Mouse (Mus musculus): ENCODE data around the gene Rnf39. TPM values are rescaled to one million over a fixed set of nuclear protein-coding genes. Genes with fewer than 3 reads are reported as not detected.
A peak's percentile ranks its signal among the peaks of the same experiment; 100 is the strongest.

Rnf39 gene
- total RNA-seq (2021) = 1 to 10 TPM; 4.9 to 5.4 TPM
- long read RNA-seq, transcript Rnf39-201 (4 exons, 1,579 nt) = major isoform, 8 of 10 reads
- long read RNA-seq, partial matches to known transcripts = 1 of 10 reads
- long read RNA-seq, other reads (novel, unspliced or antisense) = 1 of 10 reads

DNA sequence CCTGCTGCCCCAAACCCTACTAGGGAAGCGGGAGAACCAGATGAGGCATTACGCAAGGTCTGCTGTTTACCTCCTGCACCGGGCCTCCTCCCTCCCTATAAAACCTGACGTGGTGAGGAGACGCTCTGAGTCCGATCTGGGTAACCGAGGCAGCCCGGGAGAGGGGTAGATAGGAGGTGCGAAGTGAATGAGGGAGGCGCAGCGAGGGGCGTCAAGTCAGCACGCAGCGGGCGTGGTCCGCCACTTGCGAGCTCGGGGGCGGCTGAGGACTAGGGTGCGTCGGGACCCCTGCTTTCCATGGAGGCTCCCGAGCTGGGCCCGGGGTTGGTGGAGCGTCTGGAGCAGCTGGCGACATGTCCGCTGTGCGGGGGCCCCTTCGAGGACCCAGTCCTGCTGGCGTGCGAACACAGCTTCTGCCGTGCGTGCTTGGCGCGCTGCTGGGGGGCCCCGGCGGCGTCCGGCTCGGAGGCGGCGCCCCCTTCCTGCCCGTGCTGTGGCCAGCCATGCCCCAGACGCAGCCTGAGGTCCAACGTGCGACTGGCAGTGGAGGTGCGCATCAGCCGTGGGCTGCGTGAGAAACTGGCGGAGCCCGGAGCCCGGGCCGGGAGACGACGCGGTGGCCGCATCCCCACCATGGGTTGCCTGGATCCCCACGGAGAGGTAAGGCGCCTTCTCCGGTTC is at the start of gene Rnf39:
Rnf39 (plus strand) TSS at position 128 of the 681 bp plus-strand sequence.
- no peak for DNase-seq (ENCODE audit: low spot score in 2 of 2)

DNA sequence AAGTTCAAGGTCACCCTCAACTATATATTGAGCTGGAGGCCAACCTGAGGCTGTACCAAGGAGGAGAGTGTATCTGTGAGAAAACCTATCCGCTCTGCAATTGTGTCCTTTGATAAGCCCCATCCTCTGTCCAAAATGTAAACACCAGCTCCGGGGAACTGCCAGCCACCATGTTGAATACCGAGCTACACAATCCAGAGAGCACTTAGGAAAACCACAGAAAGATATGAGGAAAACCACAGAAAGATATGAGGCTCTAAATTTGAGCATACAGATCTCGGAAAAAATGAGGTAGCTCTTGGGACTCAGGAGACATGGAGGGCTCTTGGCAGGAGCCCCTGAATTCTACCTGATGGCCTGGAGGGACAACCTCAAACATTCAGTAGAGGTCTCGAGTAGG is 49.3 kb upstream of the Rnf39 start:
- no peak for DNase-seq (ENCODE audit: low spot score in 2 of 2)

GRCm38 (mm10) chr17:36896583-36896982 is 46.1 kb upstream of the Rnf39 start:
- DNase-seq (ENCODE audit: low spot score in 2 of 2) = peak; percentile 27 to 43

GRCm38 (mm10) chr17:36897065-36897464 is 45.7 kb upstream of the Rnf39 start:
- DNase-seq (ENCODE audit: low spot score in 2 of 2) = no peak

DNA sequence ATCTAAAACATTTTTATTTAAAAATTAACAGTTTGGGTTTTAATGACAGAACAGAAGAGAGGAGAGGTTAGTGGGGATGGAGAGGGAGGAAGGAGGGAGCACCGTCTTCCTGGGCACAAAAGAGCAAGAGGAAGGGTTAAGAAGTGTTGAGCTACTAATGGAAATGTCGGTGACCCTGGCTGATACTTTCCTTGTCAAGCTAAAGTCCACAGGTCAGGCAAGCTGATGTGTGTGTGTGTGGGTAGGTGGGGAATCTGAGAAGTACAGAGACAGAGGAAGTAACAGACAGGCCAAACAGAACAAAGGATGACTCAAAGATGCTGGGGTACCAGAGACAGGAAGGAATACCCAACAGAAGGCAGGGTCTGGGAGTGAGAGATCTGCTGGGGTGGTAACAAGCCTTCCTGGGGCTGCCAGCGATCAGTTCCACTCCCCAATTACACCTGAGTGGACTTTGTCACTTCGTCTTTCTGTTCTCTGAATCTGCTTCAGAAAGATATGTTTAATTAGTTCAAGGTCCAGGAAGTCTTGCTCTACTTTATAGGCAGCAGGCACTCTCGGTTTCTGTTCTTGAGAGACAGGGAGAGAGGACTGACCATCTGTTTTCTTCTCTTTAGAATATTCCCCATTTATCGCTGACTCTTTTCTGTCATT is 45.0 kb upstream of the Rnf39 start, which contains the start of gene Trim31:
Trim31 (plus strand) TSS at position 567 of the 654 bp plus-strand sequence.
- no peak for DNase-seq (ENCODE audit: low spot score in 2 of 2)

- DNase-seq (ENCODE audit: low spot score in 2 of 2) = no peak
These were observed 43.3 kb upstream of the Rnf39 start for GRCm38 (mm10) chr17:36899376-36899775.

DNA sequence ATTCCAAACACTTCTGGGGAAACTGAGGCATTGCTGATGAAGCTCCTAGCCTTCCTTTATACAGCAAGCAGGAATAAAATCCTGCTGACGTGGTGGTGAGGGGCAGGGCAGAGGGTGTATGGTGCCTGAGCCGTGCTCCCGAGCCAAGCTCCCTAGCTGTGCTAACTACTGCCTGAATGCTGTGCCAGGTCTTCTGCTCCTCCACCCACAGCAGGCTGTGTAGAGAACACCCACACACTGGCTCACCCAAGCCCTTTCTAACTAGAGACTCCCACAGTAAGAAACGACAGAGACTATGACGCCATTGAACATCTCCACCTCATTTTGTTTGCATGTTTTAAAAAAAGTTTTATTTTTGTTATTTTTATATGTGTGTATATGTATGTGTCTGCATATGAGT is 42.7 kb upstream of the Rnf39 start:
- DNase-seq (ENCODE audit: low spot score in 2 of 2) = peak; percentile 10 to 15

- DNase-seq (ENCODE audit: low spot score in 2 of 2) = no peak
These were observed 42.0 kb upstream of the Rnf39 start for GRCm38 (mm10) chr17:36900691-36901090.

GRCm38 (mm10) chr17:36903651-36904050 is 39.1 kb upstream of the Rnf39 start:
- no peak for DNase-seq (ENCODE audit: low spot score in 2 of 2)

- no peak for DNase-seq (ENCODE audit: low spot score in 2 of 2)
These were observed 34.5 kb upstream of the Rnf39 start for GRCm38 (mm10) chr17:36908235-36908634.

DNA sequence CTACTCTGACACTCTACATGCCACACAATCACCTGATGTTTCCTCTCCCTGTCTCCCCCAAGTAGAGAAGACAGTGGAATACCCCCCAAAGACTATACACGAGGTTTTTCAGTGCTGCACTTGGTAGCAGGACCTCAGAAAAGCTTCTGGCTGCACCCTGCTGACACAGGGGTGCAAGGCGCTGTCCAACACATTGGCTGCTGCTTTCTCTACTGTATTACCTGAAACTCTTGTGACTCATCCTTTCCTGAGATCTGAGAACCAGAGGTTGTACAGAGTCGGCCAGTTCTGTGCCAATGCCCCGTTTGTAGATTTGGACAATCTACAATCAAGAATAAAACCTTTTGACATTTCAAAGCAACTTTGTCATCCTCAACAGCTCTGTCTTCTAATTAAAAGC is 32.9 kb upstream of the Rnf39 start:
- no peak for DNase-seq (ENCODE audit: low spot score in 2 of 2)

DNA sequence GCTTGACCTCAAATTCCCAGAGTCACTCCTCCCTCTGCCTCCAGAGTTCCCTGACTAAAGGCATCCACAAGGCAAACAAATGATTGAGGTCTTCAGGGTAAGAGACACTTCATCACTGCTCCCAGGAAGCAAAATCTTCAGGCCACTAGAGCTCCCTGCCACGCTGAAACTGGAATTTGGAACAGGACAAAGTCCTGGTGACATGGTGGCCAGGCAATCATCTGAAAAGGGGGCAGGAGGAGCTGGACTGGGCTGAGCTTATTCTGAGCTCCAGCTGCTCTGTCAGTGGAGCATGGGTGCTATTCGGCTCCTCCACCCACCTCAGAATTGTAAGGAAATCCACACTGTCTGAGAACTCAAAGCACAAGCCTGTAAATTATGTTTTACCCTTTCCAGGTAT is 30.7 kb upstream of the Rnf39 start:
- no peak for DNase-seq (ENCODE audit: low spot score in 2 of 2)

GRCm38 (mm10) chr17:36914108-36914507 is 28.6 kb upstream of the Rnf39 start:
- DNase-seq (ENCODE audit: low spot score in 2 of 2) = peak; percentile 79 to 83

- DNase-seq (ENCODE audit: low spot score in 2 of 2) = peak; percentile 72 to 79
These were observed 27.6 kb upstream of the Rnf39 start for GRCm38 (mm10) chr17:36915076-36915475.

- no peak for DNase-seq (ENCODE audit: low spot score in 2 of 2)
These were observed 22.5 kb upstream of the Rnf39 start for GRCm38 (mm10) chr17:36920239-36920638.

DNA sequence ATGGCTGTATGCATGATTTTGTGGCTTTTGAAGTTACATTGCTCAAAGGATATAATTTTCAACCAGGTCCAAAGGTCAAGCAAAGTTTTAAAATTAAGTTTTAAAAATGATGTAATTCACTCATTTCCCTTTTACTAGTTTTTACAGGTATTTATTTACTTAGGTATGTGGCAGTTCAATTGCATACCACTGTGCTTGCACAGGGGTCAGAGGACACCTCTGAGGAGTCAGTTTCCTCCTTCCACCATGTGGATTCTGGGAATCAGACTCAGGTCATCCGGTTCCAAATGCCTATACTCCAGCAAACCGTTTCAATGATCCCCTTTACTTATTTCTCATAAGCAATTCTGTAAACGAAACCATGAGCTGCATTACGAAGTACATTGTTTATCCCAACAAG is 20.0 kb upstream of the Rnf39 start:
- DNase-seq (ENCODE audit: low spot score in 2 of 2) = no peak

- no peak for DNase-seq (ENCODE audit: low spot score in 2 of 2)
These were observed 19.2 kb upstream of the Rnf39 start for GRCm38 (mm10) chr17:36923491-36923890.

GRCm38 (mm10) chr17:36927496-36928120 is 15.1 kb upstream of the Rnf39 start:
- no peak for DNase-seq (ENCODE audit: low spot score in 2 of 2)

GRCm38 (mm10) chr17:36929236-36929932 is 13.3 kb upstream of the Rnf39 start:
- DNase-seq (ENCODE audit: low spot score in 2 of 2) = no peak

DNA sequence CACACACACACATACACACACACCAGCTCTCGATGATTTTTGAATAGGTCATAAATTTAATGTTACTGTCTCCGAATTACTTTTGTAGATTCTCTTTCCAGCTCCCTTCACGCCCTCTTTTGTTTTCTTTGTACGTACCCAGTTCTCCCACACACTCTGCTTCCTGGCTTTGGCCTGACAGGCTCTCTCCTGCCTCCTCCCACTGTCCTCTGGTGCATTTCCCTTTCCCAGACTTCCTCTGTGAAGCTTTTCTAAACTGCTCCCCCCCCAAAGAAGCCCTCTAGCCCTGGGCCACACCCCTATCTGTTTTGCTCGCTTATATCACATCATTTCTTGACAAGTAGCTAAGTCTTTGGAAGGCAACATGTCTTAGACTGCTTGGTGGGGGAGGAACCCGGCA is 12.5 kb upstream of the Rnf39 start:
- no peak for DNase-seq (ENCODE audit: low spot score in 2 of 2)

GRCm38 (mm10) chr17:36931130-36931529 is 11.6 kb upstream of the Rnf39 start:
- DNase-seq (ENCODE audit: low spot score in 2 of 2) = no peak

DNA sequence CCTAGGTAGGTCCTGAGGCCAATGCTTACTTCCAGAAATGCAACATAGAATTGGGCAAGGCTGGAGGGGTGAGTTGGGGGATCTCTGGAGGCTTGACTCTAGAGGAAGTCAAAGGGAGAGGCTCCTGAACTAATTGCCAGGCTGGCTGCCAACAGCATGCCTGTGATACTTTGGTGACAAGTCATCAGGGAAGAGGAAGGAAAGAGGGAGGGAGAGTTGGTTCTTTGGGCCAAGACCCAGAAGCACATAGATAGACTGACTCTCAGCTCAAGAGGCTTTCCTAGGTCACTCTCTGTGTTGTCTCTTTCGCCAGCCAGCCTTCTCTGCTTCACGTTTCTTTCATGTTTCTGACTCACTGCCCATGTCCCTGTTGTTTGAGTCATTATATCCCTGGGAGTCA is 10.9 kb upstream of the Rnf39 start:
- DNase-seq (ENCODE audit: low spot score in 2 of 2) = no peak
